Mouse (Mus musculus) CH12.LX (cell line): ENCODE measurements around the gene Mybl2. TPM values are rescaled to one million over a fixed set of nuclear protein-coding genes. Genes with fewer than 3 reads are reported as not detected.

Experiments used
- DNase-seq: peaks from one replicate; pipeline ENCODE4 v3.0.0-alpha.2; 2013; ENCODE audit errors: extremely low read depth
- H3K27ac ChIP-seq: 2 replicates; pipeline ENCODE4 v1.5.1; 2012; ENCODE audit warnings: low read depth, mild to moderate bottlenecking, control low read depth, moderate library complexity; ENCODE audit not compliant: insufficient read depth
- H3K27me3 ChIP-seq: replicated peaks from 2 replicates; pipeline ENCODE3; 2012; ENCODE audit warnings: inconsistent platforms
- H3K36me3 ChIP-seq, 2 experiments: replicated peaks in 1 of 2; 2 replicates each; pipeline versions ENCODE3 to v1.6.1; 2012; ENCODE audit warnings: inconsistent platforms in 1 of 2, low read length in 1 of 2, mild to moderate bottlenecking in 1 of 2, mixed read lengths in 1 of 2, moderate library complexity in 1 of 2; ENCODE audit not compliant: control insufficient read depth in 1 of 2, insufficient read depth in 1 of 2
- H3K4me1 ChIP-seq, 2 experiments: 2 replicates each; pipeline ENCODE4 v1.6.1; 2012; ENCODE audit warnings: inconsistent platforms in 1 of 2, moderate library complexity in 1 of 2; ENCODE audit not compliant: insufficient read depth in 2 of 2, control insufficient read depth in 1 of 2
- H3K4me2 ChIP-seq: 2 replicates; pipeline ENCODE4 v1.6.1; 2012; ENCODE audit warnings: low read depth, mild to moderate bottlenecking, control low read depth; ENCODE audit not compliant: poor library complexity, insufficient read depth, severe bottlenecking
- H3K4me3 ChIP-seq, 3 experiments: fragments of 150-350 bp in 1 of 3; sonication (generic) in 1 of 3; replicated peaks in 1 of 3; 2 replicates each; pipeline versions ENCODE3 to v1.5.1; 2011 to 2012; ENCODE audit warnings: low read depth in 2 of 3, low read length in 2 of 3, mild to moderate bottlenecking in 2 of 3, moderate library complexity in 2 of 3, control low read depth in 1 of 3, improper control_type of control experiment in 1 of 3, inconsistent platforms in 1 of 3, mixed read lengths in 1 of 3; ENCODE audit not compliant: poor library complexity in 1 of 3
- H3K79me2 ChIP-seq: replicated peaks from 2 replicates; pipeline ENCODE4 v1.6.1; 2012; ENCODE audit warnings: mild to moderate bottlenecking, moderate library complexity; ENCODE audit not compliant: control insufficient read depth, poor library complexity, insufficient read depth, severe bottlenecking; ENCODE audit errors: extremely low read depth
- H3K9ac ChIP-seq: 2 replicates; pipeline ENCODE4 v1.6.1; 2012; ENCODE audit warnings: low read depth, mild to moderate bottlenecking, control low read depth, moderate library complexity; ENCODE audit not compliant: insufficient read depth
- H3K9me3 ChIP-seq: replicated peaks from 2 replicates; pipeline ENCODE3; 2012; ENCODE audit warnings: low read length, inconsistent platforms, mixed read lengths
- CTCF ChIP-seq, 2 experiments: IDR thresholded peaks in 1 of 2; conservative IDR thresholded peaks in 1 of 2; 2 replicates each; pipeline ENCODE4 v1.5.1; 2011 to 2012; ENCODE audit warnings: low read depth in 2 of 2, low read length in 2 of 2, improper control_type of control experiment in 1 of 2, inconsistent platforms in 1 of 2, mild to moderate bottlenecking in 1 of 2, moderate library complexity in 1 of 2
- E2F4 ChIP-seq: IDR thresholded peaks from 2 replicates; pipeline ENCODE4 v1.6.1; 2011; ENCODE audit warnings: low read depth, low read length, improper control_type of control experiment; ENCODE audit not compliant: insufficient replicate concordance
- ELF1 ChIP-seq: IDR thresholded peaks from 2 replicates; pipeline ENCODE4 v1.6.1; 2014; ENCODE audit warnings: low read depth, mild to moderate bottlenecking, inconsistent platforms, low read length, improper control_type of control experiment
- EP300 ChIP-seq: IDR thresholded peaks from 2 replicates; pipeline ENCODE4 v1.6.1; 2011; ENCODE audit warnings: low read length, improper control_type of control experiment
- ETS1 ChIP-seq: conservative IDR thresholded peaks from 2 replicates; pipeline ENCODE4 v1.6.1; 2012; ENCODE audit warnings: low read depth, mild to moderate bottlenecking, inconsistent platforms, low read length, improper control_type of control experiment, moderate library complexity
- GABPA ChIP-seq: IDR thresholded peaks from 2 replicates; pipeline ENCODE4 v1.6.1; 2012; ENCODE audit warnings: low read depth, low read length, improper control_type of control experiment, inconsistent platforms; ENCODE audit not compliant: insufficient replicate concordance
- JUN ChIP-seq: IDR thresholded peaks from 2 replicates; pipeline ENCODE4 v1.6.1; 2011; ENCODE audit warnings: low read depth, mild to moderate bottlenecking, low read length, improper control_type of control experiment, moderate library complexity; ENCODE audit not compliant: insufficient read depth
- JUND ChIP-seq: conservative IDR thresholded peaks from 2 replicates; pipeline ENCODE4 v1.6.1; 2011; ENCODE audit warnings: low read depth, low read length, improper control_type of control experiment
- MAFK ChIP-seq: IDR thresholded peaks from 2 replicates; pipeline ENCODE4 v1.6.1; 2011; ENCODE audit warnings: low read length, improper control_type of control experiment; ENCODE audit not compliant: insufficient replicate concordance
- MAX ChIP-seq: IDR thresholded peaks from 2 replicates; pipeline ENCODE4 v1.6.1; 2011; ENCODE audit warnings: low read length, improper control_type of control experiment
- MEF2A ChIP-seq: IDR thresholded peaks from 2 replicates; pipeline ENCODE4 v1.6.1; 2014; ENCODE audit warnings: low read depth, mild to moderate bottlenecking, inconsistent platforms, low read length, improper control_type of control experiment, borderline replicate concordance
- MYC ChIP-seq: IDR thresholded peaks from 2 replicates; pipeline ENCODE4 v1.6.1; 2011; ENCODE audit warnings: low read depth, mild to moderate bottlenecking, improper control_type of control experiment, low read length
- NRF1 ChIP-seq: IDR thresholded peaks from 2 replicates; pipeline ENCODE4 v1.6.1; 2014; ENCODE audit warnings: low read depth, mild to moderate bottlenecking, inconsistent platforms, low read length, improper control_type of control experiment, moderate library complexity
- PAX5 ChIP-seq: IDR thresholded peaks from 2 replicates; pipeline ENCODE4 v1.6.1; 2012; ENCODE audit warnings: low read length, inconsistent platforms, mixed read lengths
- USF2 ChIP-seq: conservative IDR thresholded peaks from 2 replicates; pipeline ENCODE4 v1.6.1; 2011; ENCODE audit warnings: low read depth, low read length, improper control_type of control experiment
- ZNF384 ChIP-seq: IDR thresholded peaks from 2 replicates; pipeline ENCODE4 v1.6.1; 2012; ENCODE audit warnings: low read depth, low read length, improper control_type of control experiment, inconsistent platforms
- dilution Hi-C: fragments of 300-500 bp; cut with MboI; formaldehyde crosslinking; loops from 2 replicates; pipeline ENCODE4 v1.14.3; 2020; ENCODE audit warnings: low sequenced_read_pairs; ENCODE audit not compliant: extremely low pct_unique_long_range_greater_than_20kb, extremely low pct_ligation_motif_present
- in situ Hi-C: fragments of 300-500 bp; cut with MboI; formaldehyde crosslinking; loops from 3 replicates; pipeline ENCODE4 v1.14.3; 2019; ENCODE audit warnings: low sequenced_read_pairs, low pct_ligation_motif_present, low pct_unique_long_range_greater_than_20kb, mixed read lengths
- polyA plus RNA-seq: library from polyadenylated mRNA; unstranded; fragments of >175 nt; gene quantifications from 2 replicates; pipeline ENCODE4 v1.2.1, GENCODE M21; 2012; ENCODE audit warnings: low read depth; ENCODE audit not compliant: insufficient read length
- total RNA-seq, 2 experiments: library from RNA; depleted of rRNA; stranded (reverse); fragments of 300-350 nt in 1 of 2; fragments of >200 nt in 1 of 2; gene quantifications; 2 replicates each; pipeline ENCODE4 v1.2.3; 2012 to 2014

Mybl2 gene
- total and polyA plus RNA-seq, 3 experiments, result 36.0 to 131 (median 38.4) TPM

- DNase-seq, result no peak
- H3K9me3 ChIP-seq, result no peaks in the 10 kb centered on the region
- H3K36me3 ChIP-seq, result peaks cover 61 to 95% of the 10 kb centered on the region in 2 experiments
- in situ Hi-C loops, result no loop called here
- no peak overlapping the region for H3K9ac ChIP-seq
- H3K4me3 ChIP-seq, result no peak overlapping the region
- no peaks in the 10 kb centered on the region for H3K27me3 ChIP-seq
- no peak overlapping the region for H3K4me2 ChIP-seq
- no peaks in the 10 kb centered on the region for H3K79me2 ChIP-seq
- dilution Hi-C loops, result no loop called here
- TF ChIP-seq PAX5 (no peak), NRF1 (no peak), MAX (no peak), JUND (no peak), MAFK (no peak), ETS1 (no peak), E2F4 (no peak), ZNF384 (no peak), ELF1 (no peak), USF2 (no peak), EP300 (no peak), JUN (no peak), MEF2A (no peak)
- no peak overlapping the region for H3K27ac ChIP-seq
- H3K4me1 ChIP-seq, result no peaks in the 10 kb centered on the region
Observed at GRCm38 (mm10) chr2:163067233-163067632, 12.7 kb downstream of the Mybl2 start.

GRCm38 (mm10) chr2:163070213-163070612 lies 15.7 kb downstream of the Mybl2 start:
- in situ Hi-C loops, result no loop called here
- DNase-seq, result no peak
- H3K4me2 ChIP-seq, result no peak overlapping the region
- dilution Hi-C loops, result no loop called here
- H3K79me2 ChIP-seq, result no peaks in the 10 kb centered on the region
- no peaks in the 10 kb centered on the region for H3K27me3 ChIP-seq
- no peak overlapping the region for H3K4me3 ChIP-seq
- H3K9ac ChIP-seq, result no peak overlapping the region
- no peaks in the 10 kb centered on the region for H3K4me1 ChIP-seq
- no peak for TF ChIP-seq GABPA
- peak in 1 of 2 experiments; percentile 25; a peak in 2 of 4 replicates for TF ChIP-seq CTCF (conservative IDR thresholded peaks at IDR 0.05 in 1 of 2, IDR thresholded peaks at IDR 0.05 in 1 of 2; ENCODE audit: low read depth in 2 of 2, low read length in 2 of 2)
- TF ChIP-seq, all 38 proteins: peak for 1
- no peak overlapping the region for H3K27ac ChIP-seq
- no peaks in the 10 kb centered on the region for H3K9me3 ChIP-seq
- H3K36me3 ChIP-seq, result peaks cover 63 to 94% of the 10 kb centered on the region in 2 experiments

- dilution Hi-C loops, result no loop called here
- H3K36me3 ChIP-seq, result peaks cover 64 to 94% of the 10 kb centered on the region in 2 experiments
- no peak for TF ChIP-seq MYC
- no peak for TF ChIP-seq NRF1
- H3K27me3 ChIP-seq, result no peaks in the 10 kb centered on the region
- DNase-seq, result no peak
- no peak overlapping the region for H3K9ac ChIP-seq
- in situ Hi-C loops, result no loop called here
- no peaks in the 10 kb centered on the region for H3K79me2 ChIP-seq
- no peak overlapping the region for H3K27ac ChIP-seq
- no peaks in the 10 kb centered on the region for H3K4me1 ChIP-seq
- H3K4me3 ChIP-seq, result no peak overlapping the region
- no peaks in the 10 kb centered on the region for H3K9me3 ChIP-seq
- no peak overlapping the region for H3K4me2 ChIP-seq
Observed at GRCm38 (mm10) chr2:163071590-163071989, 17.1 kb downstream of the Mybl2 start.
